Mouse (Mus musculus) liver, postnatal 0 days (tissue): Measurements from ENCODE around the gene Fryl.

Source experiments
- CTCF ChIP-seq: sonication (generic); IDR thresholded peaks from 2 replicates; pipeline ENCODE4 v1.5.1; 2016; ENCODE audit warnings: antibody characterized with exemption, low read depth
- EP300 ChIP-seq: IDR thresholded peaks from 2 replicates; pipeline ENCODE4 v1.6.1; 2016; ENCODE audit warnings: antibody characterized with exemption, low read depth, mild to moderate bottlenecking

GRCm38 (mm10) chr5:73162492-73162891, 93.9 kb downstream of the Fryl start:
- TF ChIP-seq EP300 (no peak), CTCF (no peak)
